Mouse (Mus musculus): ENCODE measurements at regions not wholly inside any gene's neighbourhood (a gene's known extent, or its start where the extent isn't known, plus 50 kb on each side); places are given as distances from the start of the nearest gene placed in this dataset.
A peak's percentile ranks its signal among the peaks of the same experiment; 100 is the strongest.
"Not testable (repeated sequence)": the region's sequence is repeated elsewhere in the genome, so short reads cannot be mapped to it uniquely, and the experiment has no call there.

- DNase-seq (ENCODE audit: low read depth, low spot score), result not testable (repeated sequence)
Observed at GRCm38 (mm10) chr9:11441241-11441997, 536.8 kb upstream of the Cntn5 start.

- no peak for DNase-seq (ENCODE audit: low read depth, low spot score)
Observed at GRCm38 (mm10) chr9:11436443-11437167, 532.0 kb upstream of the Cntn5 start.

- DNase-seq (ENCODE audit: low read depth, low spot score), result no peak
Observed at GRCm38 (mm10) chr9:11436014-11436413, 531.4 kb upstream of the Cntn5 start.

GRCm38 (mm10) chr9:11435019-11435418, 530.4 kb upstream of the Cntn5 start:
- DNase-seq (ENCODE audit: low read depth, low spot score), result no peak

GRCm38 (mm10) chr9:11426473-11426872, 521.9 kb upstream of the Cntn5 start:
- DNase-seq (ENCODE audit: low read depth, low spot score), result no peak

GRCm38 (mm10) chr9:11396829-11397228, 492.3 kb upstream of the Cntn5 start:
- DNase-seq (ENCODE audit: low read depth, low spot score), result no peak

GRCm38 (mm10) chr9:11381648-11382075, 477.1 kb upstream of the Cntn5 start:
- no peak for DNase-seq (ENCODE audit: low read depth, low spot score)

- DNase-seq (ENCODE audit: low read depth, low spot score), result no peak
Observed at GRCm38 (mm10) chr9:11380531-11380930, 476.0 kb upstream of the Cntn5 start.

- DNase-seq (ENCODE audit: low read depth, low spot score), result no peak
Observed at GRCm38 (mm10) chr9:11378046-11378445, 473.5 kb upstream of the Cntn5 start.

GRCm38 (mm10) chr9:11377586-11377985, 473.0 kb upstream of the Cntn5 start:
- no peak for DNase-seq (ENCODE audit: low read depth, low spot score)

- no peak for DNase-seq (ENCODE audit: low read depth, low spot score)
Observed at GRCm38 (mm10) chr9:11373294-11373903, 468.8 kb upstream of the Cntn5 start.

GRCm38 (mm10) chr9:11368056-11368455, 463.5 kb upstream of the Cntn5 start:
- no peak for DNase-seq (ENCODE audit: low read depth, low spot score)

- no peak for DNase-seq (ENCODE audit: low read depth, low spot score)
Observed at GRCm38 (mm10) chr9:11328900-11329299, 424.3 kb upstream of the Cntn5 start.

- no peak for DNase-seq (ENCODE audit: low read depth, low spot score)
Observed at GRCm38 (mm10) chr9:11317221-11317620, 412.6 kb upstream of the Cntn5 start.

- not testable (repeated sequence) for DNase-seq (ENCODE audit: low read depth, low spot score)
Observed at GRCm38 (mm10) chr9:11297116-11297515, 392.5 kb upstream of the Cntn5 start.

- peak; percentile 26 for DNase-seq (ENCODE audit: low read depth, low spot score)
Observed at GRCm38 (mm10) chr9:11285135-11285534, 380.6 kb upstream of the Cntn5 start.

- no peak for DNase-seq (ENCODE audit: low read depth, low spot score)
Observed at GRCm38 (mm10) chr9:11284549-11284948, 380.0 kb upstream of the Cntn5 start.

GRCm38 (mm10) chr9:11279409-11280127, 375.0 kb upstream of the Cntn5 start:
- no peak for DNase-seq (ENCODE audit: low read depth, low spot score)

GRCm38 (mm10) chr9:11277810-11278209, 373.2 kb upstream of the Cntn5 start:
- no peak for DNase-seq (ENCODE audit: low read depth, low spot score)

- no peak for DNase-seq (ENCODE audit: low read depth, low spot score)
Observed at GRCm38 (mm10) chr9:11276966-11277365, 372.4 kb upstream of the Cntn5 start.

GRCm38 (mm10) chr9:11256848-11257247, 352.3 kb upstream of the Cntn5 start:
- no peak for DNase-seq (ENCODE audit: low read depth, low spot score)

GRCm38 (mm10) chr9:11206829-11207228, 302.3 kb upstream of the Cntn5 start:
- DNase-seq (ENCODE audit: low read depth, low spot score), result peak; percentile 36
